Mouse (Mus musculus) thymus, adult 2 months (tissue): ENCODE data around the gene Gm20388. TPM values are rescaled to one million over a fixed set of nuclear protein-coding genes. Genes with fewer than 3 reads are reported as not detected.

Experiments used
- DNase-seq: peaks from one replicate; pipeline ENCODE4 v3.0.0; 2021
- H3K27ac ChIP-seq: fragments of 200-500 bp; 2 replicates; pipeline ENCODE4 v1.5.1; 2012; ENCODE audit warnings: low read length, control low read depth; ENCODE audit not compliant: control insufficient read depth, insufficient read depth
- H3K27me3 ChIP-seq: fragments of 200-500 bp; 2 replicates; pipeline ENCODE4 v1.6.1; 2012; ENCODE audit warnings: mild to moderate bottlenecking, low read length, moderate library complexity, mixed read lengths; ENCODE audit not compliant: control insufficient read depth, insufficient read depth
- H3K36me3 ChIP-seq: fragments of 200-500 bp; 2 replicates; pipeline ENCODE4 v1.6.1; 2012; ENCODE audit warnings: mild to moderate bottlenecking, low read length, moderate library complexity; ENCODE audit not compliant: control insufficient read depth, insufficient read depth
- H3K4me1 ChIP-seq: fragments of 200-500 bp; replicated peaks from 2 replicates; pipeline ENCODE4 v1.6.1; 2012; ENCODE audit warnings: low read length; ENCODE audit not compliant: control insufficient read depth, insufficient read depth
- H3K4me3 ChIP-seq: fragments of 200-500 bp; 2 replicates; pipeline ENCODE4 v1.5.1; 2012; ENCODE audit warnings: mild to moderate bottlenecking, low read length, control low read depth, moderate library complexity; ENCODE audit not compliant: control insufficient read depth, insufficient read depth
- CTCF ChIP-seq: fragments of 200-500 bp; IDR thresholded peaks from 2 replicates; pipeline ENCODE4 v1.5.1; 2012; ENCODE audit warnings: mild to moderate bottlenecking, control low read depth, low read length, moderate library complexity, borderline replicate concordance; ENCODE audit not compliant: control insufficient read depth, poor library complexity, insufficient read depth; ENCODE audit errors: extremely low read depth
- POLR2A ChIP-seq: fragments of 200-500 bp; IDR thresholded peaks from 2 replicates; pipeline ENCODE4 v1.6.1; 2012; ENCODE audit warnings: mild to moderate bottlenecking, low read length, control low read depth, moderate library complexity; ENCODE audit not compliant: control insufficient read depth, poor library complexity, insufficient read depth; ENCODE audit errors: extremely low read depth
- WGBS: fragments of 180-500 bp; shearing (Covaris S2); methylation state at CpG from one replicate; pipeline ENCODE4 v1.1.7; 2018; 5-methylcytosine and 5-hydroxymethylcytosine counted together
- polyA plus RNA-seq: library from polyadenylated mRNA; depleted of rRNA; stranded (reverse); fragments of >200 nt; gene quantifications from 2 replicates; pipeline ENCODE4 v1.2.3, GENCODE M21; 2012

Gene Gm20388
- polyA plus RNA-seq, 1 experiment: 103 TPM

DNA sequence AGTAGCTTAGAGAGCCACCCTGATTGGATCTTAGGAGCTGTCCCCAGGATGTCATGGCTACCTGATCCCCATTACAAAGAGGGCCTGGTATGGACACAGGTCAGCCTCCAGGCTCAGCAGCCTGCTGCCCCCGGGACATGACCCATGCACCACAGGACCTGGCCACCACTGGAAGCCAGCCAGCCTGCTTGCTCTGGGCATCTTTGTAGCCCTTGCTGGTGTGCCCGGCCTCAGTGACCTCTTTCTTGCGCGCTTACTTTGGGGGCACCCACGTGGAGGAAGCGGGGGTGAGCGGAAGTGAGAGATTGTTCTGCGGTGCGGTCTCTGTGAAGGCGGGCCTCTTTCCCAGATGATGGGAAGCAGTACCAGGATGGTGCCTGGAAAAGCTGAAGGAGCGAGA lies 641.9 kb downstream of the Gm20388 start:
- 89% methylated on average over 11 of the region's 11 CpGs for WGBS
- TF ChIP-seq CTCF (no peak), POLR2A (no peak)
- no peak overlapping the region for H3K4me3 ChIP-seq
- no peak for DNase-seq
- no peaks in the 10 kb centered on the region for H3K27me3 ChIP-seq
- H3K4me1 ChIP-seq: peaks cover 77% of the 10 kb centered on the region
- peaks cover 19% of the 10 kb centered on the region for H3K36me3 ChIP-seq
- no peak overlapping the region for H3K27ac ChIP-seq

DNA sequence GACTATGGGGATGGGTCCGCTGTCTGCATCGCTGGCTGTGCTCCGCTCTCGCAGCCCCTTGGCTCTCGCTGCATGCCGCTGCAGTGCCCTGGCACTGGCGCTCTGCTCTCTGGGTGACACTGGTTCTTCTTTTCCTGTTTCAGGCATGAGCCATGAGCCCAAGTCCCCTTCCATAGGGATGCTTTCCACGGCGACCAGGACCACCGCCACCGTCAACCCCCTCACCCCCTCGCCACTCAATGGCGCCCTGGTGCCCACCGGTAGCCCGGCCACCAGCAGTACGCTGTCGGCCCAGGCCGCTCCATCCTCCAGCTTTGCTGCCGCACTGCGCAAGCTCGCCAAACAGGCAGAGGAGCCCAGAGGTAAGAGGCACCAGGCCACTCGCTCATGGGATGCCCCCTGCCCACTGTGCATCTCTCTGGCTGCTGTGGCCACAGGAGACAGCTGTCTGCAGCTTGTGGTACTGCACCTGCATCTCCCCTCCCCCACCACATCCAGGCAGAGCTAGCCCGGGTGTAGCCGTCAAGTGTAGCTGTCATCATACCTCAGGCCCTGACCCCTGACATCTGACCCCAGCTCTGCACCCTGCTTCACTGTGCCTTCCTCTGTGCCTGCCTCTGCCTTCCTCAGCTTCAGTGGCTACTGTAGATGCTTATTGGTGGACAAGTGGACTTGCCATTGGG lies 642.9 kb downstream of the Gm20388 start:
- TF ChIP-seq CTCF (peak; percentile 70; the same call in 1 of the 2 replicates), POLR2A (no peak)
- Histone ChIP-seq H3K27me3 (no peaks in the 10 kb centered on the region), H3K27ac (no peak overlapping the region), H3K4me3 (no peak overlapping the region), H3K36me3 (peaks cover 19% of the 10 kb centered on the region), H3K4me1 (peaks cover 77% of the 10 kb centered on the region)
- 84% methylated on average over 24 of the region's 24 CpGs for WGBS
- DNase-seq: peak; percentile 72

DNA sequence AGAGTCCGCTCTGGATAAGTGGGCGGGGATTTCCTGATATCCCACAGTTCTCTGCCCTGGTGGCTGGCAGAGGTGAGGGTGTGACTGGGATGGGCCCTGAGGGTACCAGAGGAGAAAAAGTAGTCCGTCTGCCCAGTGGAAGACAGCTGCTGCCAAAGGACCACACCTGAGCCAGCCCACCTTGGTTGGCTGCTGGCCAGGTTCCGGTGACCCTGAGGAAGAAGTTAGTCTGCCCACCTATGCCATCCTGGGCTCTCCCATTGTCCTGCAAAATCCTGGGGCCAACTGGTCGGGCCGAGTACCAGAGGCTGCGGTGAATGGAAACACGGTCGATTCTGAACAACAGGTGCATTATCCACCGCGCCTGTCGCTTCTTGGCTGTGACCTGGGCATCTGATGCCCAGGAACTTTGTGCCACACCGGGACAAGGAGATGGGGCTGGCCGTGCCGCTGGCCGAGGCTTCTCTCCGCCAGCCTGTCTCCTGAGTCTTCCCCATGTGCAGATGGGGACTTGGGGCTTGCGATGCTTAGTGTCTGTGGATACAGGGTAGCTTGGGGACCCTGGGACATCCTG lies 643.9 kb downstream of the Gm20388 start:
- TF ChIP-seq POLR2A (no peak), CTCF (no peak)
- Histone ChIP-seq H3K36me3 (peaks cover 26% of the 10 kb centered on the region), H3K4me3 (no peak overlapping the region), H3K4me1 (peaks cover 82% of the 10 kb centered on the region), H3K27ac (no peak overlapping the region), H3K27me3 (no peaks in the 10 kb centered on the region)
- WGBS: 98% methylated on average over 18 of the region's 18 CpGs
- no peak for DNase-seq

DNA sequence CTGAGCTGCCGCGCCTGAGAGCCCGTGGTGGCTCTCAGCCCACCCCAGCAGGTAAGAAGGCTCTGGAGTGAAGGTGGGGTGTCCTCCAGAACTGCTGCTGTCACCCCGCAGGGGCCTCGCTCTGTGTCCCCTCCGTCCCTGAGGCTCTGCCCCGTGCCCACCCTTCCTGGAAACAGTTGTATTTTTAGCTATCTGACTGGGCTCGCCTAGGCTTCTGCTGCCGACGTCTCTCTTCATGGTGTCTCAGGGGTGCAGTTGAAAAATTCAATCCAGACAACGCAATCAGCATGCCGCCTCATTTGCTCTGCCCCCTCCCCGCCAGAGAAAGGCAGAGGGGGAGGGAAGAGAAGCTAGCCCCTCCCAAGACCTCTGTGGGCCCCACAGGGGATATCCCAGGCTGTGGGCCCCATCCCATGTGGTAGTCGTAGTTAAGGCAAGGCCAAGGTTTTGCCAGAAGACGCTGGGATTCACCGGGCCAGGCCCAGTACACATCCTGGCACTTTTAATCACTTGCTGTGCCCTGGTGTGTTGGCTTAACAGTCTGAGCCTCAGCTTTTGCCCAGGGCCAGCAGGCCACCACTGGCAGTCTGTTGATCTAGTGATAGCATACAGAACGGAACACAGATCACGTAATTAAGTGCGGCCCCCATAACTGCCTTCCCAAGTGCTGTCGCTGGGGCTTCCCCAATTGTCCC lies 645.7 kb downstream of the Gm20388 start:
- WGBS: 94% methylated on average over 20 of the region's 20 CpGs
- Histone ChIP-seq H3K4me1 (peaks cover 76% of the 10 kb centered on the region), H3K27me3 (no peaks in the 10 kb centered on the region), H3K4me3 (no peak overlapping the region), H3K36me3 (peaks cover 26% of the 10 kb centered on the region), H3K27ac (no peak overlapping the region)
- TF ChIP-seq POLR2A (no peak), CTCF (no peak)
- DNase-seq: no peak

DNA sequence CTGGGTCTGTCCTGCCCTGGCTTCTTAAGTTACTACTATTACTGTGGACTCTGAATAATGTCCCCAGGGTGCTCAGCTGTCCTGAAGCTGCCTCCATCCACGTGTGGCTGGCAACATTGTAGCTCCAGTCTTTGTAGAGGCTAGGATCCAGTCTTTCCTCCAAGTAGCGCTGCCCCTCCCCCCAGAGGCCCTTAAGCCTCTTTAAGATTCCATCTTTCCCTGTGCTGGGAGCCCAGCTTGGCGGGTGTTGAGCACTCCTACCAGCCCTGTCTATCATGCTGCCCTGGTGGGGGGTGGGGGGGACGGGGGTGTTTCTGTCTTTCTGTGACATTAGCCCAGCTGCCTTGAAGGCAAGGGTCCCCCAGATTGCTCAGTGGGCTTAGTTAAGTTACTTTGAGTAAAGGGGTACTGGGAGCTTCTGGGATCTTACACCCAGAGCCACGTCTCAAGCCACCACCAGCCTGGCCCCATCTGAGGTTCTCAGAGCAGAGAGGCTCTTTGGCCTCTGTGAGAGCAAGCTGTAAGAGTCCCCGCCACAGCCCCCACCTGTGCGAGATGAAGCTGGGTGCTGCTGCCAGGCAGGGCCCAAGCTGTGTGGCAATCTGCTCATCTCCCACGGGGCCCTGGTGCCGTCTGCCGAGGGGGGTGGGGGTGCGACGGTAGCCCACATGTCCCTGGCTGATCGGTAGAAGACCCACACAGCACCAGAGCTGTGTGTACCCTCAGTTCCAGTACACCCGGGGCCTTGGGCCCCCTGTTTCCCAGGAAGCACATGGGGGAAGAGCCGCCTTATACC lies 646.7 kb downstream of the Gm20388 start:
- Histone ChIP-seq H3K4me1 (peaks cover 76% of the 10 kb centered on the region), H3K36me3 (peaks cover 26% of the 10 kb centered on the region), H3K4me3 (no peak overlapping the region), H3K27me3 (no peaks in the 10 kb centered on the region), H3K27ac (no peak overlapping the region)
- peak; percentile 59 for DNase-seq
- TF ChIP-seq CTCF (no peak), POLR2A (no peak)
- WGBS: 42% methylated on average over 15 of the region's 15 CpGs

DNA sequence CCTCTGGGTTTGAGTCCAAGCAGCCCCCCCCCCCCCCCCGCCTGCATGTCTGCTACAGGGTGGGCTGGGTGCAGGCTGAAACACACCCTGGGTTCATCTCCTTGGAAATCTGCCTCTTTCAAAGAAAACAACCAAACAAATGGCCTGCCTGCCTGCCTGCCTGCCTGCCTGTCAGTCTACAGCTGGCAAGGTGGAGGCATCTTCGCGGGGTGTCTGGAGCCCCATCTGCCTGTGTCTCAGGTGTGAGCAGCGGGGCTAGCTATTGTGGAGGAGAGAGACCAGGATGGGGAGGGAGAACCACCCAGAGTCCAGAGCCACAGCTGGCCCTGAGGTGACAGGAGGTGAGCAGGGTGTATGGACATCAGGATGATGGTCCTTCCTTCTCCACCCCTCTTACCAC lies 647.5 kb downstream of the Gm20388 start:
- WGBS: 61% methylated on average over 4 of the region's 4 CpGs
- no peak overlapping the region for H3K4me3 ChIP-seq
- no peaks in the 10 kb centered on the region for H3K27me3 ChIP-seq
- DNase-seq: no peak
- no peak overlapping the region for H3K27ac ChIP-seq
- H3K4me1 ChIP-seq: peaks cover 75% of the 10 kb centered on the region
- peaks cover 33% of the 10 kb centered on the region for H3K36me3 ChIP-seq
- TF ChIP-seq POLR2A (no peak), CTCF (no peak)

DNA sequence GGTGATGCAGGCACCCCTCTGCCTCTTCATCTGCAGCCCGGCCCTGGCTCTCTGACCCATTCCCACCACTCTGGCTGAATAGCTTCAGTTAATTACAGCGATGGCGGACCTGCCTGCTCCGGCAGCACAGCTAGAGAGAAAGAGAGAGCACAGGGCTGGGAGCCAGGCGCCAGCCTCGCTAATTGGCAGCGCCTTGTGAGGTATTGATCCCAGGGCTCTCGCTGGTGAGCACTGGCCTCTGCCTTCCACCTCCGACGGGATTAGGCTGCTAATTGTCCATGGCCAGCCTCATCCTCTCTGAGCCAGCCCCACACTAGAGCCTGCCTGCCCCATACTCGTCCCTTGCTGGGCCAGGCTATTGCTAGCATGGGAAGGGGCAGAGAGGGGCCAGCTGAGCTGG lies 649.0 kb downstream of the Gm20388 start:
- peaks cover 39% of the 10 kb centered on the region for H3K36me3 ChIP-seq
- peaks cover 70% of the 10 kb centered on the region for H3K4me1 ChIP-seq
- H3K4me3 ChIP-seq: no peak overlapping the region
- TF ChIP-seq POLR2A (no peak), CTCF (no peak)
- H3K27ac ChIP-seq: no peak overlapping the region
- 96% methylated on average over 11 of the region's 11 CpGs for WGBS
- DNase-seq: no peak
- no peaks in the 10 kb centered on the region for H3K27me3 ChIP-seq
